Mouse (Mus musculus) cerebellum, adult 9-11 months (tissue): Measurements from ENCODE around the gene Foxa3.

ENCODE experiments used
- DNase-seq: peaks from one replicate; pipeline ENCODE4 v3.0.0; 2022

Gene Foxa3

GRCm38 (mm10) chr7:18998835-18999234, 24.5 kb downstream of the Foxa3 start:
- peak; percentile 32 for DNase-seq

GRCm38 (mm10) chr7:18993036-18993435, 30.3 kb downstream of the Foxa3 start:
- DNase-seq = peak; percentile 43

GRCm38 (mm10) chr7:18992294-18992675, 31.1 kb downstream of the Foxa3 start:
- DNase-seq = peak; percentile 70

- DNase-seq = peak; percentile 84
Measured at GRCm38 (mm10) chr7:18991660-18992293, 31.6 kb downstream of the Foxa3 start.

GRCm38 (mm10) chr7:18990601-18991295, 32.6 kb downstream of the Foxa3 start, which contains the start of gene Mypop:
Gene Mypop, plus strand, starts transcription at chr7:18991245.
- peak; percentile 100 for DNase-seq

GRCm38 (mm10) chr7:18989995-18990394, 33.3 kb downstream of the Foxa3 start:
- DNase-seq = peak; percentile 74

GRCm38 (mm10) chr7:18988780-18989179, 34.6 kb downstream of the Foxa3 start:
- DNase-seq = peak; percentile 63

GRCm38 (mm10) chr7:18987747-18988146, 35.6 kb downstream of the Foxa3 start:
- peak; percentile 58 for DNase-seq

GRCm38 (mm10) chr7:18987100-18987499, 36.2 kb downstream of the Foxa3 start, which contains the start of gene Nanos2:
Gene Nanos2, plus strand, starts transcription at chr7:18987400.
- DNase-seq = no peak

- DNase-seq = peak; percentile 31
Measured at GRCm38 (mm10) chr7:18986503-18986902, 36.8 kb downstream of the Foxa3 start.

GRCm38 (mm10) chr7:18978381-18978780, 45.0 kb downstream of the Foxa3 start:
- DNase-seq = no peak

GRCm38 (mm10) chr7:18970956-18971355, 52.4 kb downstream of the Foxa3 start:
- DNase-seq = no peak

- DNase-seq = no peak
Measured at GRCm38 (mm10) chr7:18967603-18968002, 55.7 kb downstream of the Foxa3 start.

GRCm38 (mm10) chr7:18965312-18965711, 58.0 kb downstream of the Foxa3 start:
- DNase-seq = no peak

GRCm38 (mm10) chr7:18963294-18963843, 60.0 kb downstream of the Foxa3 start:
- peak; percentile 41 for DNase-seq
